Mouse (Mus musculus) A20 (cell line): ENCODE results near the gene C2cd4a.
A peak's percentile ranks its signal among the peaks of the same experiment; 100 is the strongest.

Experiments
- DNase-seq: peaks from one replicate; pipeline ENCODE4 v3.0.0-alpha.2; 2011; ENCODE audit warnings: low read depth, low spot score

Gene C2cd4a

GRCm38 (mm10) chr9:67832046-67832605, at the start of gene C2cd4a:
Gene C2cd4a (minus strand): TSS chr9:67832330.
- DNase-seq = no peak

GRCm38 (mm10) chr9:67878197-67878769, 46.2 kb upstream of the C2cd4a start:
- no peak for DNase-seq

GRCm38 (mm10) chr9:67877081-67877718, 45.1 kb upstream of the C2cd4a start:
- peak; percentile 16 for DNase-seq

GRCm38 (mm10) chr9:67875337-67875736, 43.2 kb upstream of the C2cd4a start:
- peak; percentile 40 for DNase-seq

GRCm38 (mm10) chr9:67874522-67875222, 42.5 kb upstream of the C2cd4a start:
- no peak for DNase-seq

GRCm38 (mm10) chr9:67869691-67870450, 37.7 kb upstream of the C2cd4a start:
- no peak for DNase-seq

- no peak for DNase-seq
Measured at GRCm38 (mm10) chr9:67867411-67867810, 35.3 kb upstream of the C2cd4a start.

- DNase-seq = no peak
Measured at GRCm38 (mm10) chr9:67865411-67865810, 33.3 kb upstream of the C2cd4a start.

- no peak for DNase-seq
Measured at GRCm38 (mm10) chr9:67864011-67864410, 31.9 kb upstream of the C2cd4a start.

- DNase-seq = no peak
Measured at GRCm38 (mm10) chr9:67863332-67863731, 31.2 kb upstream of the C2cd4a start.

- DNase-seq = no peak
Measured at GRCm38 (mm10) chr9:67860273-67860672, 28.1 kb upstream of the C2cd4a start.

GRCm38 (mm10) chr9:67851150-67851549, 19.0 kb upstream of the C2cd4a start:
- peak; percentile 55 for DNase-seq

GRCm38 (mm10) chr9:67849846-67850245, 17.7 kb upstream of the C2cd4a start:
- no peak for DNase-seq

GRCm38 (mm10) chr9:67849397-67849796, 17.3 kb upstream of the C2cd4a start:
- no peak for DNase-seq

GRCm38 (mm10) chr9:67847606-67848005, 15.5 kb upstream of the C2cd4a start:
- DNase-seq = no peak

GRCm38 (mm10) chr9:67846089-67846488, 14.0 kb upstream of the C2cd4a start:
- DNase-seq = no peak

- DNase-seq = peak; percentile 54
Measured at GRCm38 (mm10) chr9:67845648-67846047, 13.5 kb upstream of the C2cd4a start.

- peak; percentile 26 for DNase-seq
Measured at GRCm38 (mm10) chr9:67845012-67845411, 12.9 kb upstream of the C2cd4a start.

- DNase-seq = no peak
Measured at GRCm38 (mm10) chr9:67842797-67843196, 10.7 kb upstream of the C2cd4a start.

- peak; percentile 91 for DNase-seq
Measured at GRCm38 (mm10) chr9:67839981-67840859, 8.1 kb upstream of the C2cd4a start, which contains the start of gene Vps13c. Gene Vps13c (plus strand): TSS chr9:67840396.

GRCm38 (mm10) chr9:67837311-67837710, 5.2 kb upstream of the C2cd4a start:
- DNase-seq = no peak
